In the genomic region with DNA sequence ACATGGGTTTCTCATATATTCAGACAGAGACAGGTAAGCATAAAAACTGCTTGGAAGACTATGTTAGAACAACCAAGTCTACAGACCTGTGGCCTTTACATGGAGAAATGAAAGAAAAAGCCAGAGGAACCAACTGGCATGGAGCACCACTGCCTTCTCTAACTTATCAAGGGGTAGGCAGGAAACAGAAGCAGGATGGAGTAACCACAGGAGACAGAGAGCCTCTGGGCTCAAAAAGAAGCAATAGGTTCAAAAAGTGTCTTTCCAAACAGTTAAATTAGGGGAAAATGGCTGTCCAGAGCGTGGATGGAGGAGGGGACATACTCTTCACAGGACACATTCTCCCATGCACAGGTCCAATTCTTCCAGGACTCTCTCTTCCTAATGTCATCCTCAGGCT, we compare ENCODE assay signal across 1 mouse cellular context.
A peak's percentile ranks its signal among the peaks of the same experiment; 100 is the strongest.
TF ChIP-seq lines count a peak whose summit lies in the region.

No protein-coding gene starts in this region.

TF ChIP-seq in MEL, 35 proteins besides CTCF, POLR2A, EP300 and RAD21 (continued from another document):
- TF ChIP-seq MXI1 (IDR thresholded peaks at IDR 0.05; ENCODE audit: low read depth, low read length) (peak; percentile 75), JUND (IDR thresholded peaks at IDR 0.05; ENCODE audit: low read depth, low read length) (0 out of 2 replicates have a peak, but pooled peaks have one; percentile 17), RCOR1 (IDR thresholded peaks at IDR 0.05; ENCODE audit: low read depth, low read length) (peak; percentile 71), ZC3H11A (IDR thresholded peaks at IDR 0.05; ENCODE audit: low read depth, low read length) (no peak), CHD2 (IDR thresholded peaks at IDR 0.05; ENCODE audit: low read length) (peak; percentile 20; the same call in 1 of the 2 replicates), TBP (IDR thresholded peaks at IDR 0.05; ENCODE audit: low read depth, low read length) (0 out of 2 replicates have a peak, but pooled peaks have one; percentile 34), USF1 (IDR thresholded peaks at IDR 0.05; ENCODE audit: low read depth, low read length) (no peak), ZNF384 (IDR thresholded peaks at IDR 0.05; ENCODE audit: low read depth, low read length) (no peak), ELF1 (IDR thresholded peaks at IDR 0.05; ENCODE audit: low read depth, low read length) (0 out of 2 replicates have a peak, but pooled peaks have one; percentile 35), GATA1 (IDR thresholded peaks at IDR 0.05; ENCODE audit: low read depth, low read length) (peak; percentile 75), TAL1 (IDR thresholded peaks at IDR 0.05; ENCODE audit: low read length) (peak; percentile 77), MEF2A (IDR thresholded peaks at IDR 0.05; ENCODE audit: extremely low read depth, insufficient replicate concordance, low read depth, low read length, poor library complexity, severe bottlenecking) (no peak), SIN3A (IDR thresholded peaks at IDR 0.05; ENCODE audit: low read length) (peak; percentile 71; the same call in 1 of the 2 replicates)
